Mouse (Mus musculus) G1E (cell line): ENCODE results near the gene Tusc2. TPM values are rescaled to one million over a fixed set of nuclear protein-coding genes. Genes with fewer than 3 reads are reported as not detected.

ENCODE experiments used
- ATAC-seq: 2 replicates; pipeline ENCODE4 v1.8.0; 2016; ENCODE audit warnings: mild to moderate bottlenecking; ENCODE audit not compliant: insufficient number of reproducible peaks, poor library complexity, low FRiP score, severe bottlenecking; ENCODE audit errors: extremely low read depth
- DNase-seq: peaks from one replicate; pipeline ENCODE4 v3.0.0; 2012; ENCODE audit warnings: low spot score
- H3K27me3 ChIP-seq: 2 replicates; pipeline ENCODE4 v1.6.1; 2012; ENCODE audit warnings: mild to moderate bottlenecking, low read length, inconsistent platforms; ENCODE audit not compliant: insufficient read depth
- H3K36me3 ChIP-seq: replicated peaks from 2 replicates; pipeline ENCODE3; 2012; ENCODE audit warnings: mild to moderate bottlenecking, inconsistent platforms
- H3K4me1 ChIP-seq: 2 replicates; pipeline ENCODE4 v1.6.1; 2012; ENCODE audit warnings: low read depth, low read length, inconsistent platforms, mixed read lengths; ENCODE audit not compliant: insufficient read depth
- H3K4me3 ChIP-seq: 2 replicates; pipeline ENCODE4 v1.5.1; 2012; ENCODE audit warnings: low read depth, mild to moderate bottlenecking, inconsistent platforms, low read length, moderate library complexity, mixed read lengths
- H3K9me3 ChIP-seq: replicated peaks from 2 replicates; pipeline ENCODE4 v1.6.1; 2012; ENCODE audit warnings: inconsistent platforms
- CTCF ChIP-seq: IDR thresholded peaks from 2 replicates; pipeline ENCODE4 v1.5.1; 2012; ENCODE audit warnings: low read depth, low read length, inconsistent platforms, mixed read lengths
- GATA1 ChIP-seq: IDR thresholded peaks from 2 replicates; pipeline ENCODE4 v1.6.1; 2012; ENCODE audit warnings: borderline replicate concordance, low read length, inconsistent platforms, mixed read lengths
- GATA2 ChIP-seq: IDR thresholded peaks from 2 replicates; pipeline ENCODE4 v1.6.1; 2012; ENCODE audit warnings: low read depth, low read length, inconsistent platforms, borderline replicate concordance
- POLR2AphosphoS5 ChIP-seq: IDR thresholded peaks from 2 replicates; pipeline ENCODE4 v1.6.1; 2012; ENCODE audit warnings: low read depth, low read length, inconsistent platforms; ENCODE audit not compliant: insufficient replicate concordance
- TAL1 ChIP-seq: conservative IDR thresholded peaks from 2 replicates; pipeline ENCODE4 v1.6.1; 2012; ENCODE audit warnings: low read depth, low read length, inconsistent platforms, mixed read lengths
- polyA plus RNA-seq: library from polyadenylated mRNA; stranded (reverse); fragments of >175 nt; gene quantifications from 2 replicates; pipeline ENCODE4 v1.2.3, GENCODE M21; 2012
- total RNA-seq, 2 experiments: library from RNA; stranded (forward) in 1 of 2; stranded (reverse) in 1 of 2; fragments of 200-1000 nt in 1 of 2; fragments of >200 nt in 1 of 2; fragmentation: Nextera tagmentation in 1 of 2; gene quantifications; 2 replicates each; pipeline ENCODE4 v1.2.3; 2014 to 2017

Tusc2 gene
- total and polyA plus RNA-seq, 3 experiments = 16.0 to 33.1 (median 24.4) TPM

- no peak for ATAC-seq
- TF ChIP-seq CTCF = no peak
- no peak for TF ChIP-seq TAL1
- no peak for TF ChIP-seq GATA2
- no peak for TF ChIP-seq POLR2AphosphoS5
- no peak for TF ChIP-seq GATA1
- Histone ChIP-seq H3K4me1 (peaks cover 51% of the 10 kb centered on the region), H3K4me3 (no peak overlapping the region), H3K27me3 (peaks cover 18% of the 10 kb centered on the region), H3K36me3 (peaks cover 69% of the 10 kb centered on the region), H3K9me3 (no peaks in the 10 kb centered on the region)
- no peak for DNase-seq
Observed at GRCm38 (mm10) chr9:107594281-107595062, 31.4 kb downstream of the Tusc2 start.

GRCm38 (mm10) chr9:107596619-107597569 is 33.8 kb downstream of the Tusc2 start:
- no peak for TF ChIP-seq CTCF
- no peak for TF ChIP-seq GATA2
- no peak for TF ChIP-seq POLR2AphosphoS5
- ATAC-seq = no peak
- no peak for DNase-seq

GRCm38 (mm10) chr9:107598385-107598784 is 35.3 kb downstream of the Tusc2 start:
- no peaks in the 10 kb centered on the region for H3K9me3 ChIP-seq
- H3K36me3 ChIP-seq = peaks cover 29% of the 10 kb centered on the region
- no peak for DNase-seq
- ATAC-seq = no peak
- no peak overlapping the region for H3K4me3 ChIP-seq
- peaks cover 48% of the 10 kb centered on the region for H3K4me1 ChIP-seq
- TF ChIP-seq TAL1 = no peak
- no peak for TF ChIP-seq GATA2
- no peak for TF ChIP-seq CTCF
- no peak for TF ChIP-seq GATA1
- TF ChIP-seq POLR2AphosphoS5 = no peak
- peaks cover 50% of the 10 kb centered on the region for H3K27me3 ChIP-seq

More at GRCm38 (mm10) chr9:107596619-107597569, 33.8 kb downstream of the Tusc2 start:
- Histone ChIP-seq H3K36me3 (peaks cover 44% of the 10 kb centered on the region), H3K4me3 (no peak overlapping the region), H3K27me3 (peaks cover 42% of the 10 kb centered on the region), H3K9me3 (no peaks in the 10 kb centered on the region), H3K4me1 (peaks cover 47% of the 10 kb centered on the region)

- Histone ChIP-seq H3K9me3 (no peaks in the 10 kb centered on the region), H3K4me1 (peaks cover 39% of the 10 kb centered on the region), H3K27me3 (peaks cover 60% of the 10 kb centered on the region), H3K4me3 (no peak overlapping the region), H3K36me3 (peaks cover 19% of the 10 kb centered on the region)
- TF ChIP-seq CTCF (no peak), GATA1 (no peak), GATA2 (no peak), POLR2AphosphoS5 (no peak), TAL1 (no peak)
- no peak for ATAC-seq
- no peak for DNase-seq
Observed at GRCm38 (mm10) chr9:107599433-107599832, 36.4 kb downstream of the Tusc2 start.

- H3K9me3 ChIP-seq = no peaks in the 10 kb centered on the region
- peaks cover 42% of the 10 kb centered on the region for H3K4me1 ChIP-seq
- no peak overlapping the region for H3K4me3 ChIP-seq
- peaks cover 62% of the 10 kb centered on the region for H3K27me3 ChIP-seq
- ATAC-seq (no peak), DNase-seq (no peak)
- TF ChIP-seq CTCF = no peak
- no peak for TF ChIP-seq TAL1
- TF ChIP-seq POLR2AphosphoS5 = no peak
- no peak for TF ChIP-seq GATA2
- TF ChIP-seq GATA1 = no peak
- H3K36me3 ChIP-seq = peaks cover 15% of the 10 kb centered on the region
Observed at GRCm38 (mm10) chr9:107599842-107600241, 36.8 kb downstream of the Tusc2 start.

- peaks cover 7% of the 10 kb centered on the region for H3K36me3 ChIP-seq
- peaks cover 48% of the 10 kb centered on the region for H3K4me1 ChIP-seq
- no peak for ATAC-seq
- TF ChIP-seq GATA1 = no peak
- 0 out of 2 replicates have a peak, but pooled peaks have one; percentile 2 for TF ChIP-seq CTCF
- no peaks in the 10 kb centered on the region for H3K9me3 ChIP-seq
- H3K27me3 ChIP-seq = peaks cover 71% of the 10 kb centered on the region
- DNase-seq = no peak
- H3K4me3 ChIP-seq = no peak overlapping the region
Observed at GRCm38 (mm10) chr9:107600745-107601144, 37.7 kb downstream of the Tusc2 start.
